Mouse (Mus musculus): ENCODE results near the gene Dnah10.

DNA sequence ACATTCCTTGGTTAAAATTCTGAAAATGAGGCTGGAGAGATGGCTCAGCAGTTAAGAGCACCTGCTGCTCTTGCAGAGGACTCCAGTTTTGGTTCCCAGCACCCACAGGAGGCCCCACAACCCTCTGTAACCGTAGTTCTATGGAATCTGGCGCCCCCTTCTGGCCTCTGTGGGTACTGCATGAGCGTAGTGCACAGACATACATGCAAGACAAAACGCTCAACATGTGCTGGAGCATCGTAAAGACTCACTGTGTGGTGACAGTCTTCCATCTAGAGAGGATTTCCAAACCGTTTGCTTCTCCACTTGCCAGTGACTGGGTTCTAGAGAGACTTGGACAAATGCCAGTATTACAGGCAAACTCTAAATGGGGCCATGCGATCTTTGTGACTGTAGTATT, 60.8 kb downstream of the Dnah10 start:
- TF ChIP-seq CTCF (IDR thresholded peaks at IDR 0.05; ENCODE audit: borderline replicate concordance, control insufficient read depth, extremely low read depth, insufficient read depth, low read length, poor library complexity) (peak; percentile 76; the same call in 1 of the 2 replicates), POLR2A (IDR thresholded peaks at IDR 0.05; ENCODE audit: control insufficient read depth, extremely low read depth, insufficient read depth, low read length, poor library complexity) (no peak)

Data from thymus, adult 2 months (tissue).